Mouse (Mus musculus) intestine, embryonic 15.5 days (tissue): ENCODE data around the gene Nynrin. TPM values are rescaled to one million over a fixed set of nuclear protein-coding genes. Genes with fewer than 3 reads are reported as not detected.

ENCODE experiments used
- ATAC-seq: fragments of 200-750 bp; cut with Nextera tagmentation; 2 replicates; pipeline ENCODE4 v1.8.0; 2017; ENCODE audit warnings: moderate TSS enrichment, moderate library complexity
- H3K27ac ChIP-seq: fragments of 300-500 bp; sonication (generic); 2 replicates; pipeline ENCODE4 v1.5.1; 2015; ENCODE audit warnings: mild to moderate bottlenecking, inconsistent platforms
- H3K27me3 ChIP-seq: fragments of 300-500 bp; sonication (generic); replicated peaks from 2 replicates; pipeline ENCODE4 v1.6.1; 2015; ENCODE audit warnings: inconsistent platforms
- H3K36me3 ChIP-seq: fragments of 300-500 bp; sonication (generic); 2 replicates; pipeline ENCODE4 v1.6.1; 2015; ENCODE audit warnings: inconsistent platforms
- H3K4me1 ChIP-seq: fragments of 300-500 bp; sonication (generic); replicated peaks from 2 replicates; pipeline ENCODE4 v1.6.1; 2015; ENCODE audit warnings: inconsistent platforms
- H3K4me2 ChIP-seq: fragments of 300-500 bp; sonication (generic); replicated peaks from 2 replicates; pipeline ENCODE4 v1.6.1; 2015; ENCODE audit warnings: mild to moderate bottlenecking, inconsistent platforms
- H3K4me3 ChIP-seq: fragments of 300-500 bp; sonication (generic); replicated peaks from 2 replicates; pipeline ENCODE4 v1.5.1; 2015; ENCODE audit warnings: inconsistent platforms
- H3K9ac ChIP-seq: fragments of 300-500 bp; sonication (generic); 2 replicates; pipeline ENCODE4 v1.6.1; 2015; ENCODE audit warnings: inconsistent platforms
- H3K9me3 ChIP-seq: fragments of 300-500 bp; sonication (generic); 2 replicates; pipeline ENCODE4 v1.6.1; 2016; ENCODE audit warnings: inconsistent platforms
- WGBS: fragments of 180-500 bp; shearing (Covaris S2); methylation state at CpG from one replicate; pipeline ENCODE4 v1.1.7; 2015; 5-methylcytosine and 5-hydroxymethylcytosine counted together
- polyA plus RNA-seq: library from polyadenylated mRNA; unstranded; fragments of >200 nt; fragmentation: Nextera tagmentation; extraction: Ambion mirVana; gene quantifications from 2 replicates; pipeline ENCODE4 v1.2.1, GENCODE M21; 2015

The Nynrin gene
- polyA plus RNA-seq, 1 experiment from 2014 or later = 18.3 TPM

DNA sequence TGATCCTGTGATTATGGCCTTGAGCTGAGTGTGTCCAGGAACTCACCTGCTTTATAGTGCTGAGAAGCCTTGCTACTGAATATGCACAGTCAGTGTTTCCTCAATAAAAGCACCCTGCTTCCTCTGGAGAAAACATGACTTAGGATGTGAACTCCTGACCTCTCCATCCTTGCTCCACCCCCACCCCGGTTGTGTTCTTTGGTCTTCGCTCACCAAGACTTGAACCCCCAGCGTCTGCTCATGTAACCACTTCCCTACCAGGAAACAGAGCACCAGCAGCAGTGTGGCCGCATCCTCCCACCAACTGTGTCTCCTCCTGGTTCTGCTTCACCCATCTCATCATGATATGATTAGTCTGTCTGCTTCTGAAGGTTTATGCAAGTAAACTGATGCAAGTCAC is 59.6 kb downstream of the Nynrin start:
- 40% methylated on average over 4 of the region's 4 CpGs for WGBS
- Histone ChIP-seq H3K27me3 (no peaks in the 10 kb centered on the region), H3K9me3 (no peaks in the 10 kb centered on the region), H3K9ac (no peak overlapping the region), H3K4me3 (no peak overlapping the region), H3K4me2 (no peak overlapping the region), H3K36me3 (no peaks in the 10 kb centered on the region), H3K27ac (no peak overlapping the region), H3K4me1 (no peaks in the 10 kb centered on the region)
- no peak for ATAC-seq

DNA sequence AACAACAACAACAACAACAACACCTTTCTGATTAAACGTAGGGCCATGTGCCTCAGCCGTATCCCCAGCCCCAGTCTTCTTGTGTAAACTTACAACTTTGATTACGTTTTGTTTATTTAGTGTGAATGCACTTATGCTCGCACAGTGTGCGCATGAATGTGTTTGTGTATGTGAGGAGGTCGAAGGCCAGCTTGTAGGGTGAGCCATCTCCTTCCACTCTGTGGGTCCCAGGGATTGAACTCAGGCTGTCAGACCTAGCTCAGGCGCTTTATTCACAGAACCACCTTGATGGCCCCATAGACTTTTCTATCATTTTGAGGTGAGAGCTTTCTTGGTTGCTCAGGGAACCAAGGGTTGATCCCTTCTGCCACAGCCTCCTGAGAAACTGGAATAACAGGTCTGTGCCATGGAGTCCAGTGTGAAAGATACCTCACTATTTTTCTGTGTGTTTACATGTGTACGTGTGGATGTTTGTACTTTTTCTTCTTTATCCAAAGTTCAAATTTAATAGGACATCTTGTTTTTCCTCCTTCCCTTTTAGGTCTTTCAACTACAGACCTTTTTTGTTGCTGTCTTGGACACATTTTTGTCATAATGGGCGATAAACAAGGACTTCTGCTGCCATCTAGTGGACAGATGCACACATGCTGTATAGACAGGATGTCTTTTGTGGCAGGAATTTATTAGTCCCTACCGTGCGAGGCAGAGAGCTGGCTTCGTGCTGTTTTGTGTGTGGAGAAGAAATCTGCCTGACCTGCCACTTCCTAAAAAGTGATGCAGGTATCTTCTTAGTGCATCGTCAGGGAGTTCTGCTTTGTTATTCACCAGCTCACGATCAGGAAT is 64.7 kb downstream of the Nynrin start:
- 19% methylated on average over 14 of the region's 14 CpGs for WGBS

DNA sequence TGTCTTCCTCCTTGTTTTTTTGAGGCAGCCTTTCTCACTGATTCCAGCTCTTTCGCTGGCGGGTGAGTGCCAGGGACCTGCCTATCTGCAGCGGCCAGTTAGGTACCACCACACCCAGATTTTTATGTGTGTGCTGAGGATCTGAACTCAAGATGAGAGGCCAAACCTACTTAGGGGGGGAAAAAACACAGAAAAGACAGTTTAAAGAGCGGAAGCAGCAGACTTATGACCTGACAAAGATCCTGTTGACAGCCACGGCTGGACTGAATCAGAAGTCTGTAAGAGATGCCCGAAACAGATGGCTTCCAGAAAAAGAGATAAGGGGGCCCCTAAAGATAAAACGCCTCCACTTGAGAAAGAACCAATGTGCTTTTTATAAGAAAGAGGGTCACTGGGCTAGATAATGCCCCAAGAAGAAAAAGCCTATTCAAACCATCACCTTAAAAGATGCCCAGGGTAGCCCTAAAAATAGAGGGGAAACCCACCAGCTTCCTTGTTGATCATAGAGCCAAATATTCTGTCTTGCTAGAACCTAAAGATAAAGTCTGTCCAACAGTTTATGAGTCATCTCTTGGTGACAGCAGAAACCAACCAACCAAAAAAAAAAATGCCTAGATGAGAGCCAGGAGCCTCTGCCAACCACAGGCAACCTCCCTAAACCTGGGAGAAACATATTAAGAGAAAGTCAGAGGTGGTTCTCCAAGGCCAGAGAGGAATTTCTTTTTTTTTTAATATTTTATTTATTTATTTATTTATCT is 68.8 kb downstream of the Nynrin start:
- no peak overlapping the region for H3K9ac ChIP-seq
- WGBS = 42% methylated on average over 7 of the region's 7 CpGs
- no peaks in the 10 kb centered on the region for H3K27me3 ChIP-seq
- no peak overlapping the region for H3K4me3 ChIP-seq
- no peaks in the 10 kb centered on the region for H3K4me1 ChIP-seq
- no peak overlapping the region for H3K4me2 ChIP-seq
- no peaks in the 10 kb centered on the region for H3K36me3 ChIP-seq
- ATAC-seq = no peak
- no peak overlapping the region for H3K27ac ChIP-seq
- H3K9me3 ChIP-seq = no peaks in the 10 kb centered on the region

More for the DNA sequence above, 64.7 kb downstream of the Nynrin start:
- Histone ChIP-seq H3K4me1 (no peaks in the 10 kb centered on the region), H3K4me3 (no peak overlapping the region), H3K27ac (no peak overlapping the region), H3K9ac (no peak overlapping the region), H3K4me2 (no peak overlapping the region), H3K36me3 (no peaks in the 10 kb centered on the region), H3K9me3 (no peaks in the 10 kb centered on the region), H3K27me3 (no peaks in the 10 kb centered on the region)
- peak; percentile 86 for ATAC-seq

Other genes starting within 250 kb of the Nynrin start
- gene Rec8, start 236.0 kb upstream of the Nynrin start, polyA plus RNA-seq = 8.2 and 10.5 TPM in 2 replicates
- gene Ipo4, start 218.1 kb upstream of the Nynrin start, polyA plus RNA-seq = 63.8 and 72.8 TPM in 2 replicates
- 0.86 and 2.6 TPM in 2 replicates for gene Gm49378, start 216.1 kb upstream of the Nynrin start, polyA plus RNA-seq
- 119 and 124 TPM in 2 replicates for gene Tm9sf1, start 210.2 kb upstream of the Nynrin start, polyA plus RNA-seq
- gene Tssk4, start 203.8 kb upstream of the Nynrin start, polyA plus RNA-seq = 0.75 and 1.2 TPM in 2 replicates
- 58.4 and 62.1 TPM in 2 replicates for gene Mdp1, start 193.5 kb upstream of the Nynrin start, polyA plus RNA-seq
- 58.6 and 58.7 TPM in 2 replicates for gene Gmpr2, start 182.1 kb upstream of the Nynrin start, polyA plus RNA-seq
- 510 and 527 TPM in 2 replicates for gene Nedd8, start 181.9 kb upstream of the Nynrin start, polyA plus RNA-seq
- 35.8 and 38.7 TPM in 2 replicates for gene Tinf2, start 172.2 kb upstream of the Nynrin start, polyA plus RNA-seq
- gene Tgm1, start 140.1 kb upstream of the Nynrin start, polyA plus RNA-seq = 1.1 and 1.2 TPM in 2 replicates
- gene Rabggta, start 131.7 kb upstream of the Nynrin start, polyA plus RNA-seq = 34.1 and 34.9 TPM in 2 replicates
- gene Dhrs1, start 108.3 kb upstream of the Nynrin start, polyA plus RNA-seq = 99.4 and 117 TPM in 2 replicates
- 35.6 and 36.0 TPM in 2 replicates for gene Nop9, start 108.3 kb upstream of the Nynrin start, polyA plus RNA-seq
- 52.7 and 63.5 TPM in 2 replicates for gene Cideb, start 95.6 kb upstream of the Nynrin start, polyA plus RNA-seq
- gene Ltb4r2, start 92.6 kb upstream of the Nynrin start, polyA plus RNA-seq = 0.31 and 0.52 TPM in 2 replicates
- 0.93 and 1.0 TPM in 2 replicates for gene Ltb4r1, start 88.0 kb upstream of the Nynrin start, polyA plus RNA-seq
- 6.7 and 7.0 TPM in 2 replicates for gene Adcy4, start 69.9 kb upstream of the Nynrin start, polyA plus RNA-seq
- 45.2 and 45.6 TPM in 2 replicates for gene Ripk3, start 65.1 kb upstream of the Nynrin start, polyA plus RNA-seq
- gene Nfatc4, start 30.9 kb upstream of the Nynrin start, polyA plus RNA-seq = 25.7 and 26.3 TPM in 2 replicates
- gene Cbln3, start 30.4 kb downstream of the Nynrin start, polyA plus RNA-seq = 0.18 and 0.29 TPM in 2 replicates
- gene Khnyn, start 30.9 kb downstream of the Nynrin start, polyA plus RNA-seq = 15.1 and 15.4 TPM in 2 replicates
- gene Sdr39u1, start 46.3 kb downstream of the Nynrin start, polyA plus RNA-seq = 73.6 and 80.3 TPM in 2 replicates
- gene Cma1, start 90.7 kb downstream of the Nynrin start, polyA plus RNA-seq = 1.9 and 3.3 TPM in 2 replicates
- gene Cma2, start 97.0 kb downstream of the Nynrin start, polyA plus RNA-seq = not detected in 2 replicates
- gene Mcpt1, start 164.0 kb downstream of the Nynrin start, polyA plus RNA-seq = 0.21 and 1.2 TPM in 2 replicates
- not detected in 2 replicates for gene Mcpt9, start 176.5 kb downstream of the Nynrin start, polyA plus RNA-seq
- 0.40 and 0.58 TPM in 2 replicates for gene Mcpt2, start 188.0 kb downstream of the Nynrin start, polyA plus RNA-seq
- gene Mcpt4, start 208.3 kb downstream of the Nynrin start, polyA plus RNA-seq = 0.50 and 0.59 TPM in 2 replicates
- 0.88 and 0.92 TPM in 2 replicates for gene Mcpt8, start 231.3 kb downstream of the Nynrin start, polyA plus RNA-seq
- 0.45 TPM in 1 of 2 replicates, not detected in the other for gene Ctsg, start 248.6 kb downstream of the Nynrin start, polyA plus RNA-seq